Mouse (Mus musculus) liver, embryonic 16.5 days (tissue): ENCODE results near the gene Ptprr. TPM values are rescaled to one million over a fixed set of nuclear protein-coding genes. Genes with fewer than 3 reads are reported as not detected.

Experiments used
- ATAC-seq: fragments of 200-750 bp; cut with Nextera tagmentation; 2 replicates; pipeline ENCODE4 v1.8.0; 2017; ENCODE audit warnings: low read depth, mild to moderate bottlenecking, moderate number of reproducible peaks, moderate library complexity
- H3K27ac ChIP-seq: fragments of 300-500 bp; sonication (generic); 2 replicates; pipeline ENCODE4 v1.5.1; 2014; ENCODE audit warnings: mild to moderate bottlenecking, low read length
- H3K27me3 ChIP-seq: fragments of 300-500 bp; sonication (generic); 2 replicates; pipeline ENCODE4 v1.6.1; 2014; ENCODE audit warnings: low read depth, low read length, mixed read lengths; ENCODE audit not compliant: control insufficient read depth, insufficient read depth
- H3K36me3 ChIP-seq: fragments of 300-500 bp; sonication (generic); 2 replicates; pipeline ENCODE4 v1.6.1; 2014; ENCODE audit warnings: mild to moderate bottlenecking; ENCODE audit not compliant: control insufficient read depth, insufficient read depth
- H3K4me1 ChIP-seq: fragments of 300-500 bp; sonication (generic); 2 replicates; pipeline ENCODE4 v1.6.1; 2014; ENCODE audit warnings: low read depth, low read length, mixed read lengths; ENCODE audit not compliant: control insufficient read depth
- H3K4me2 ChIP-seq: fragments of 300-500 bp; sonication (generic); 2 replicates; pipeline ENCODE4 v1.6.1; 2014; ENCODE audit warnings: low read depth, low read length, mixed read lengths
- H3K4me3 ChIP-seq: fragments of 300-500 bp; sonication (generic); 2 replicates; pipeline ENCODE4 v1.5.1; 2014; ENCODE audit warnings: low read depth, mild to moderate bottlenecking, low read length
- H3K9ac ChIP-seq: fragments of 300-500 bp; sonication (generic); 2 replicates; pipeline ENCODE4 v1.6.1; 2014; ENCODE audit warnings: low read depth, low read length
- H3K9me3 ChIP-seq: fragments of 300-500 bp; sonication (generic); replicated peaks from 2 replicates; pipeline ENCODE4 v1.6.1; 2016; ENCODE audit warnings: low read length; ENCODE audit not compliant: control insufficient read depth
- WGBS: fragments of 180-500 bp; shearing (Covaris S2); extraction: QIAGEN DNeasy Blood & Tissue Kit; methylation state at CpG from one replicate; pipeline ENCODE4 v1.1.7; 2014; ENCODE audit not compliant: insufficient replicate concordance; 5-methylcytosine and 5-hydroxymethylcytosine counted together
- polyA plus RNA-seq: library from polyadenylated mRNA; unstranded; fragments of >200 nt; fragmentation: Nextera tagmentation; extraction: Ambion mirVana; gene quantifications from 2 replicates; pipeline ENCODE4 v1.2.1, GENCODE M21; 2015

Ptprr gene
- polyA plus RNA-seq, 1 experiment from 2014 or later = 0.22 TPM

- H3K27ac ChIP-seq = no peak overlapping the region
- H3K4me3 ChIP-seq = no peak overlapping the region
- H3K9ac ChIP-seq = no peak overlapping the region
- 54% methylated on average over 3 of the region's 3 CpGs for WGBS
- H3K4me1 ChIP-seq = no peaks in the 10 kb centered on the region
- H3K4me2 ChIP-seq = no peak overlapping the region
- no peaks in the 10 kb centered on the region for H3K9me3 ChIP-seq
- no peaks in the 10 kb centered on the region for H3K27me3 ChIP-seq
- H3K36me3 ChIP-seq = no peaks in the 10 kb centered on the region
- no peak for ATAC-seq
These were observed 112.4 kb downstream of the Ptprr start for GRCm38 (mm10) chr10:116130401-116130800.

GRCm38 (mm10) chr10:116131223-116131622 is 113.2 kb downstream of the Ptprr start:
- Histone ChIP-seq H3K27me3 (no peaks in the 10 kb centered on the region), H3K36me3 (no peaks in the 10 kb centered on the region), H3K4me3 (no peak overlapping the region), H3K4me1 (no peaks in the 10 kb centered on the region), H3K9ac (no peak overlapping the region), H3K4me2 (no peak overlapping the region), H3K27ac (no peak overlapping the region), H3K9me3 (no peaks in the 10 kb centered on the region)
- WGBS = 35% methylated on average over 4 of the region's 4 CpGs
- ATAC-seq = no peak

GRCm38 (mm10) chr10:116132233-116132632 is 114.2 kb downstream of the Ptprr start:
- H3K9ac ChIP-seq = no peak overlapping the region

GRCm38 (mm10) chr10:116135187-116135586 is 117.2 kb downstream of the Ptprr start:
- Histone ChIP-seq H3K27me3 (no peaks in the 10 kb centered on the region), H3K4me3 (no peak overlapping the region), H3K4me1 (no peaks in the 10 kb centered on the region), H3K27ac (no peak overlapping the region), H3K9ac (no peak overlapping the region), H3K9me3 (no peaks in the 10 kb centered on the region), H3K4me2 (no peak overlapping the region), H3K36me3 (no peaks in the 10 kb centered on the region)
- WGBS = 47% methylated on average over 2 of the region's 2 CpGs
- ATAC-seq = no peak

More at GRCm38 (mm10) chr10:116132233-116132632, 114.2 kb downstream of the Ptprr start:
- no peak overlapping the region for H3K4me3 ChIP-seq
- H3K4me1 ChIP-seq = no peaks in the 10 kb centered on the region
- WGBS = 59% methylated on average over 4 of the region's 4 CpGs
- no peaks in the 10 kb centered on the region for H3K36me3 ChIP-seq
- ATAC-seq = no peak
- no peak overlapping the region for H3K4me2 ChIP-seq
- H3K27ac ChIP-seq = no peak overlapping the region
- H3K9me3 ChIP-seq = no peaks in the 10 kb centered on the region
- no peaks in the 10 kb centered on the region for H3K27me3 ChIP-seq

- Histone ChIP-seq H3K4me1 (no peaks in the 10 kb centered on the region), H3K27me3 (no peaks in the 10 kb centered on the region), H3K9me3 (no peaks in the 10 kb centered on the region), H3K36me3 (no peaks in the 10 kb centered on the region), H3K4me2 (no peak overlapping the region), H3K4me3 (no peak overlapping the region), H3K27ac (no peak overlapping the region), H3K9ac (no peak overlapping the region)
- WGBS = 71% methylated on average over 8 of the region's 8 CpGs
- no peak for ATAC-seq
These were observed 122.2 kb downstream of the Ptprr start for GRCm38 (mm10) chr10:116140226-116140625.

GRCm38 (mm10) chr10:116143684-116144083 is 125.7 kb downstream of the Ptprr start:
- Histone ChIP-seq H3K36me3 (no peaks in the 10 kb centered on the region), H3K9me3 (no peaks in the 10 kb centered on the region), H3K27me3 (no peaks in the 10 kb centered on the region), H3K27ac (no peak overlapping the region), H3K4me2 (no peak overlapping the region), H3K9ac (no peak overlapping the region), H3K4me3 (no peak overlapping the region), H3K4me1 (no peaks in the 10 kb centered on the region)
- 70% methylated on average over 10 of the region's 10 CpGs for WGBS
- no peak for ATAC-seq

- Histone ChIP-seq H3K4me2 (no peak overlapping the region), H3K9me3 (no peaks in the 10 kb centered on the region), H3K4me3 (no peak overlapping the region), H3K9ac (no peak overlapping the region), H3K27ac (no peak overlapping the region), H3K27me3 (no peaks in the 10 kb centered on the region), H3K4me1 (no peaks in the 10 kb centered on the region), H3K36me3 (no peaks in the 10 kb centered on the region)
- ATAC-seq = no peak
- 71% methylated on average over 9 of the region's 9 CpGs for WGBS
These were observed 128.1 kb downstream of the Ptprr start for GRCm38 (mm10) chr10:116146091-116146490.

GRCm38 (mm10) chr10:116154707-116155106 is 136.7 kb downstream of the Ptprr start:
- 54% methylated on average over 5 of the region's 5 CpGs for WGBS
- Histone ChIP-seq H3K27ac (no peak overlapping the region), H3K4me3 (no peak overlapping the region), H3K27me3 (no peaks in the 10 kb centered on the region), H3K36me3 (no peaks in the 10 kb centered on the region), H3K4me2 (no peak overlapping the region), H3K9me3 (no peaks in the 10 kb centered on the region), H3K9ac (no peak overlapping the region), H3K4me1 (no peaks in the 10 kb centered on the region)
- ATAC-seq = no peak

- Histone ChIP-seq H3K27me3 (no peaks in the 10 kb centered on the region), H3K9me3 (no peaks in the 10 kb centered on the region), H3K36me3 (no peaks in the 10 kb centered on the region), H3K4me1 (no peaks in the 10 kb centered on the region), H3K9ac (no peak overlapping the region), H3K27ac (no peak overlapping the region), H3K4me2 (no peak overlapping the region), H3K4me3 (no peak overlapping the region)
- 8% methylated on average over 1 of the region's 1 CpGs for WGBS
- ATAC-seq = no peak
These were observed 138.7 kb downstream of the Ptprr start for GRCm38 (mm10) chr10:116156699-116157098.
